Mouse (Mus musculus) left cerebral cortex, postnatal 10 days (tissue): ENCODE results near the gene Gm2012. TPM values are rescaled to one million over a fixed set of nuclear protein-coding genes. Genes with fewer than 3 reads are reported as not detected.
"Not testable (repeated sequence)": the region's sequence is repeated elsewhere in the genome, so short reads cannot be mapped to it uniquely, and the experiment has no call there.

Experiments
- DNase-seq, 2 experiments: peaks; one replicate each; pipeline ENCODE4 v3.0.0; 2021 to 2022; ENCODE audit warnings: low spot score in 2 of 2, mixed read lengths in 1 of 2; ENCODE audit errors: extremely low spot score in 1 of 2
- intact Hi-C: fragments of 180-260 bp; cut with DNase I; formaldehyde crosslinking; loops from one replicate; pipeline ENCODE4 v1.15.1; 2025
- microRNA-seq: library from miRNA; unstranded; fragments of <30 nt; microRNA quantifications from one replicate; pipeline ENCODE4 v1.2.0, GENCODE M21; 2022
- total RNA-seq, 2 experiments: library from RNA; stranded (reverse); gene quantifications; 2 replicates each; pipeline ENCODE4 v1.2.3; 2021

Gene Gm2012
- not detected for total RNA-seq

DNA sequence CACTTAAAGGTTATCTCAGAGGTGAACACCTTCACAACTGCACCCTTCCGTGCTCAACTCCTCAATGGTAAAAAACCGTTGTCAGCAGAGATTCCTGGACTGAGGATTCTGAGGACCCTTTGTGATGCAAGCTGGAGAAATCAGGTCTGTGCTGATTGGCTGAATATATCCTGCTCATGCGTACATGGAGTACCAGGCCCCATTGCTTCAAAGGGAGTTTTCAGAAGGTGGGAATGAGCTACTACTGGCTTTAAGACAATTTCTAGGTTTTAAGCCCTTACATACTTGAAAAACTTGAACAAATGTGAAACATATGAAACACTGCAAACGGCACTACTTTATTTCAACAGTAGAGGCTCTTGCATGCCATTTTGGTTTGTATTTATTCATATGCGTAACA lies at the start of gene Gm2012:
Gene Gm2012 (minus strand): TSS at position 101 of the 400 bp plus-strand sequence.
- intact Hi-C loops, DNase-seq: not testable (repeated sequence)

DNA sequence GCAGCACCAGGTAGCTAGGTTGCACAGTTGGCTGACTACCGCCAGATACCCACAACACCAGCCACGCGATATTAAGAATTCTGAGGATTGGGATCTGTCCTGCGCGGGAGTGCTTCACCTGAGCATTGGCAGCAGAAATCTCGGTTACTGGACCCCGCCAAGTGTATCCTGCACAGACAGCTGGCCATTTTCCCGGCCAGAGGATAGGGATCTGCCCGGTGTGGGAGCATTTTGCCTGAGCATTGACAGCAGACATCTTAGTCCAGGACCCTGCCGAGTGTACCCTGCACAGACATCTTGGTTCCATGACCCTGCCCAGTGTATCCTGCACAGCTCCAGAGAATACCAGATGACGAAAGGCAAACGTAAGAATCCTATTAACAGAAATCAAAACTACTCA lies 72.0 kb downstream of the Gm2012 start:
- DNase-seq, intact Hi-C loops: not testable (repeated sequence)

Small RNA genes within 50 kb of the gene (microRNA-seq; reads per million reads assigned to microRNA genes)
- not detected for gene Gm26302

Other genes starting within 250 kb of the Gm2012 start
- not detected for gene Gm5168, start 180.3 kb downstream of the Gm2012 start, total RNA-seq
- not detected for gene Gm2030, start 78.7 kb upstream of the Gm2012 start, total RNA-seq